Mouse (Mus musculus) gastrocnemius, adult 18-20 months (tissue): ENCODE results near the gene Olfr60. TPM values are rescaled to one million over a fixed set of nuclear protein-coding genes. Genes with fewer than 3 reads are reported as not detected.

Experiments used
- DNase-seq: peaks from one replicate; pipeline ENCODE4 v3.0.0; 2021; ENCODE audit warnings: low spot score
- long read RNA-seq, 2 experiments: library from polyadenylated mRNA; stranded (forward); transcript quantifications; one replicate each; pipeline ENCODE4 v2.0.0; 2021
- total RNA-seq, 2 experiments: library from RNA; stranded (reverse); gene quantifications; 2 replicates each; pipeline ENCODE4 v1.2.3; 2021

Gene Olfr60
- not detected for total RNA-seq
- long read RNA-seq, experiment 1 = 0 reads
- long read RNA-seq, experiment 2 = 0 reads

GRCm38 (mm10) chr7:140361571-140361970 is at the start of gene Olfr60:
TSS of gene Olfr60 (minus strand) at chr7:140361671.
- DNase-seq = no peak

- no peak for DNase-seq
These were observed 41.3 kb upstream of the Olfr60 start, which contains the start of gene Olfr531 for GRCm38 (mm10) chr7:140402818-140403217. TSS of gene Olfr531 (minus strand) at chr7:140402918.

GRCm38 (mm10) chr7:140376911-140377310 is 15.4 kb upstream of the Olfr60 start:
- DNase-seq = no peak

- no peak for DNase-seq
These were observed 14.8 kb upstream of the Olfr60 start, which contains the start of gene Olfr530 for GRCm38 (mm10) chr7:140376231-140376630. TSS of gene Olfr530 (minus strand) at chr7:140376331.

- DNase-seq = no peak
These were observed 12.8 kb upstream of the Olfr60 start for GRCm38 (mm10) chr7:140374300-140374699.

GRCm38 (mm10) chr7:140333717-140334116 is 27.8 kb downstream of the Olfr60 start, which contains the start of gene Olfr527:
TSS of gene Olfr527 (plus strand) at chr7:140334017.
- no peak for DNase-seq

- DNase-seq = no peak
These were observed 31.6 kb downstream of the Olfr60 start for GRCm38 (mm10) chr7:140329766-140330304.

- DNase-seq = no peak
These were observed 40.3 kb downstream of the Olfr60 start for GRCm38 (mm10) chr7:140321135-140321534.

GRCm38 (mm10) chr7:140320558-140320957 is 40.9 kb downstream of the Olfr60 start, which contains the start of gene Olfr525:
TSS of gene Olfr525 (plus strand) at chr7:140320858.
- DNase-seq = no peak

- DNase-seq = no peak
These were observed 41.5 kb downstream of the Olfr60 start for GRCm38 (mm10) chr7:140319861-140320385.

- DNase-seq = no peak
These were observed 62.1 kb downstream of the Olfr60 start for GRCm38 (mm10) chr7:140299416-140299815.

GRCm38 (mm10) chr7:140296876-140297275 is 64.6 kb downstream of the Olfr60 start:
- no peak for DNase-seq

GRCm38 (mm10) chr7:140295746-140296145 is 65.7 kb downstream of the Olfr60 start:
- no peak for DNase-seq

Other genes with a start within 250 kb of the Olfr60 start
- gene Paox, start 245.9 kb downstream of the Olfr60 start, total RNA-seq = 1 to 10 TPM; 3.2 to 4.0 TPM
- gene Echs1, start 245.2 kb downstream of the Olfr60 start, total RNA-seq = 100 to 1,000 TPM; 138 to 150 TPM
- 10 to 100 TPM; 27.8 to 30.9 TPM for gene Mtg1, start 224.1 kb downstream of the Olfr60 start, total RNA-seq
- gene Sprn, start 206.8 kb downstream of the Olfr60 start, total RNA-seq = under 1 TPM in 1 of 2 experiments, not detected in 1; 0.07 TPM
- not detected for gene Olfr522, start 196.9 kb downstream of the Olfr60 start, total RNA-seq
- gene Olfr523, start 188.5 kb downstream of the Olfr60 start, total RNA-seq = not detected
- gene Olfr524, start 155.7 kb downstream of the Olfr60 start, total RNA-seq = not detected
- not detected for gene Cd163l1, start 143.4 kb downstream of the Olfr60 start, total RNA-seq
- not detected for gene 5830411N06Rik, start 114.4 kb downstream of the Olfr60 start, total RNA-seq
- not detected for gene Olfr525, start 40.8 kb downstream of the Olfr60 start, total RNA-seq
- not detected for gene Olfr527, start 27.7 kb downstream of the Olfr60 start, total RNA-seq
- not detected for gene Olfr530, start 14.7 kb upstream of the Olfr60 start, total RNA-seq
- gene Olfr531, start 41.2 kb upstream of the Olfr60 start, total RNA-seq = not detected
- gene Olfr532, start 60.0 kb upstream of the Olfr60 start, total RNA-seq = not detected
- gene Olfr533, start 101.7 kb upstream of the Olfr60 start, total RNA-seq = not detected
- not detected for gene Olfr535, start 122.5 kb upstream of the Olfr60 start, total RNA-seq
- not detected for gene Olfr536, start 145.7 kb upstream of the Olfr60 start, total RNA-seq
- gene Olfr538, start 206.2 kb upstream of the Olfr60 start, total RNA-seq = not detected
- gene Olfr46, start 239.6 kb upstream of the Olfr60 start, total RNA-seq = not detected